ENCODE assay signal across 18 mouse cellular contexts in genomic region chr1:181862676-181863374, GRCm38 (mm10). TPM values are rescaled to one million over a fixed set of nuclear protein-coding genes. Genes with fewer than 3 reads are reported as not detected.
A peak's percentile ranks its signal among the peaks of the same experiment; 100 is the strongest.
DNase-seq lines count a peak whose midpoint lies in the region; ATAC-seq and TF ChIP-seq lines count a peak whose summit lies in the region.
"Had no signal": no experiment of that assay in that cellular context is flagged by ENCODE, and none has a peak within 500 bp of the region (broad histone marks: within the 10 kb centered on the region; RNA-seq: fewer than 3 reads in every experiment).

No protein-coding gene starts in this region.

- DNase-seq in kidney, adult 18-20 months = peak; percentile 33
- DNase-seq in Patski (ENCODE audit: low read depth, low spot score) = no peak
- peak; percentile 27 to 40 for DNase-seq in kidney, postnatal 4 days
- no peak for DNase-seq in cerebellum, postnatal 4 days (ENCODE audit: low spot score in 2 of 2)
- no peak for DNase-seq in liver, postnatal 0 days
- DNase-seq: cerebellum, postnatal 14 days; gastrocnemius, adult 2 months; liver; lung, adult 18-20 months; lung, postnatal 36 days; retina, postnatal 1 day; right cerebral cortex, postnatal 4 days had no signal

- H3K4me2 ChIP-seq in kidney, embryonic 14.5 days (replicated peaks; ENCODE audit: low read depth, low read length) = no peak overlapping the region
- H3K4me2 ChIP-seq in intestine, embryonic 16.5 days (ENCODE audit: low read depth, low read length) = no peak overlapping the region
- H3K4me2 ChIP-seq in liver, postnatal 0 days (ENCODE audit: low read depth, low read length) = no peak overlapping the region
- no peak overlapping the region for H3K4me2 ChIP-seq in midbrain, embryonic 16.5 days (ENCODE audit: low read length)
- H3K4me2 ChIP-seq: forebrain, embryonic 15.5 days; hindbrain, embryonic 13.5 days had no signal

- no peaks in the 10 kb centered on the region for H3K9me3 ChIP-seq in kidney, embryonic 14.5 days (ENCODE audit: control insufficient read depth, low read length)
- H3K9me3 ChIP-seq in intestine, embryonic 16.5 days (ENCODE audit: control insufficient read depth, low read length) = no peaks in the 10 kb centered on the region
- no peaks in the 10 kb centered on the region for H3K9me3 ChIP-seq in liver, postnatal 0 days (ENCODE audit: low read length)
- no peaks in the 10 kb centered on the region for H3K9me3 ChIP-seq in midbrain, embryonic 16.5 days (replicated peaks; ENCODE audit: control insufficient read depth, low read length, poor library complexity, severe bottlenecking)
- H3K9me3 ChIP-seq: forebrain, embryonic 15.5 days; hindbrain, embryonic 13.5 days had no signal

- H3K4me3 ChIP-seq in kidney, embryonic 14.5 days (ENCODE audit: low read length) = no peak overlapping the region
- H3K4me3 ChIP-seq in intestine, embryonic 16.5 days (ENCODE audit: low read length) = no peak overlapping the region
- no peak overlapping the region for H3K4me3 ChIP-seq in liver, postnatal 0 days (ENCODE audit: low read depth, low read length)
- H3K4me3 ChIP-seq in midbrain, embryonic 16.5 days (ENCODE audit: low read depth, low read length) = no peak overlapping the region
- H3K4me3 ChIP-seq: forebrain, embryonic 15.5 days; gastrocnemius, adult 2 months; hindbrain, embryonic 13.5 days; myocyte had no signal

- CTCF ChIA-PET in Patski (lab: Charles Lee) = interaction anchor here (0.9 to 1.0 kb wide), 2 partner anchors 12 to 19 kb away, joined by 3 read pairs; partner anchors contain the start of gene Lbr

- in situ Hi-C loops in Patski (cut with MboI; ENCODE audit: low pct_unique_long_range_greater_than_20kb) = no loop called here

- POLR2A ChIA-PET in Patski (lab: Charles Lee) = no interaction called here

- WGBS in kidney, embryonic 14.5 days = 49% methylated on average over 16 of the region's 16 CpGs
- 49% methylated on average over 16 of the region's 16 CpGs for WGBS in intestine, embryonic 16.5 days
- WGBS in liver, postnatal 0 days (ENCODE audit: insufficient replicate concordance) = 70% methylated on average over 16 of the region's 16 CpGs
- 45% methylated on average over 16 of the region's 16 CpGs for WGBS in midbrain, embryonic 16.5 days

- H3K27me3 ChIP-seq in kidney, embryonic 14.5 days (ENCODE audit: control insufficient read depth, insufficient read depth, low read length) = no peaks in the 10 kb centered on the region
- H3K27me3 ChIP-seq in Patski = no peaks in the 10 kb centered on the region
- no peaks in the 10 kb centered on the region for H3K27me3 ChIP-seq in intestine, embryonic 16.5 days (replicated peaks; ENCODE audit: control insufficient read depth, insufficient read depth, low read length)
- H3K27me3 ChIP-seq in liver, postnatal 0 days (ENCODE audit: insufficient read depth, low read length) = no peaks in the 10 kb centered on the region
- no peaks in the 10 kb centered on the region for H3K27me3 ChIP-seq in midbrain, embryonic 16.5 days (ENCODE audit: control insufficient read depth, insufficient read depth, low read depth, low read length)
- H3K27me3 ChIP-seq: forebrain, embryonic 15.5 days had no signal

- ATAC-seq in kidney, embryonic 14.5 days (ENCODE audit: low FRiP score, low TSS enrichment) = no peak
- peak; percentile 39 for ATAC-seq in Patski
- peak; percentile 46 for ATAC-seq in intestine, embryonic 16.5 days
- no peak for ATAC-seq in liver, postnatal 0 days
- no peak for ATAC-seq in midbrain, embryonic 16.5 days
- ATAC-seq: forebrain, embryonic 15.5 days had no signal

- H3K4me1 ChIP-seq in kidney, embryonic 14.5 days (ENCODE audit: control insufficient read depth, insufficient read depth, low read length) = peaks cover 5% of the 10 kb centered on the region; the same call in 1 of the 2 replicates
- H3K4me1 ChIP-seq in intestine, embryonic 16.5 days (ENCODE audit: control insufficient read depth, insufficient read depth, low read length) = peaks cover 29% of the 10 kb centered on the region
- H3K4me1 ChIP-seq in liver, postnatal 0 days (ENCODE audit: insufficient read depth) = peaks cover 30% of the 10 kb centered on the region
- no peaks in the 10 kb centered on the region for H3K4me1 ChIP-seq in midbrain, embryonic 16.5 days (ENCODE audit: control insufficient read depth, insufficient read depth, low read length)
- H3K4me1 ChIP-seq: forebrain, embryonic 15.5 days had no signal

- H3K27ac ChIP-seq in kidney, embryonic 14.5 days (ENCODE audit: low read depth, low read length) = no peak overlapping the region
- H3K27ac ChIP-seq in intestine, embryonic 16.5 days (ENCODE audit: low read length) = peak overlapping the region; percentile 75
- no peak overlapping the region for H3K27ac ChIP-seq in liver, postnatal 0 days (ENCODE audit: low read depth)
- H3K27ac ChIP-seq in midbrain, embryonic 16.5 days (ENCODE audit: low read length) = no peak overlapping the region
- H3K27ac ChIP-seq: forebrain, embryonic 15.5 days; gastrocnemius, adult 2 months; hindbrain, embryonic 13.5 days had no signal

- no peak for TF ChIP-seq EP300 in liver, postnatal 0 days (IDR thresholded peaks at IDR 0.05; ENCODE audit: low read depth)

- no peaks in the 10 kb centered on the region for H3K36me3 ChIP-seq in kidney, embryonic 14.5 days (ENCODE audit: control insufficient read depth, insufficient read depth, low read length)
- H3K36me3 ChIP-seq in intestine, embryonic 16.5 days (ENCODE audit: control insufficient read depth, insufficient read depth, low read length) = no peaks in the 10 kb centered on the region
- no peaks in the 10 kb centered on the region for H3K36me3 ChIP-seq in liver, postnatal 0 days (replicated peaks; ENCODE audit: insufficient read depth, low read length)
- H3K36me3 ChIP-seq in midbrain, embryonic 16.5 days (ENCODE audit: control insufficient read depth, insufficient read depth, low read length) = no peaks in the 10 kb centered on the region
- H3K36me3 ChIP-seq: forebrain, embryonic 15.5 days; hindbrain, embryonic 13.5 days had no signal

- H3K9ac ChIP-seq in kidney, embryonic 14.5 days (ENCODE audit: low read depth, low read length) = no peak overlapping the region
- H3K9ac ChIP-seq in intestine, embryonic 16.5 days (ENCODE audit: low read depth, low read length) = no peak overlapping the region
- H3K9ac ChIP-seq in liver, postnatal 0 days (replicated peaks) = no peak overlapping the region
- H3K9ac ChIP-seq in midbrain, embryonic 16.5 days (ENCODE audit: low read depth, low read length) = no peak overlapping the region
- H3K9ac ChIP-seq: forebrain, embryonic 15.5 days; hindbrain, embryonic 13.5 days had no signal

- TF ChIP-seq CTCF in Patski (IDR thresholded peaks at IDR 0.05) = no peak
- no peak for TF ChIP-seq CTCF in liver, postnatal 0 days (IDR thresholded peaks at IDR 0.05; ENCODE audit: low read depth)

RNA-seq across cellular contexts. Expression of gene Lbr, which starts 20.0 kb away (rescaled TPM):
- 92.2 and 129 TPM in 2 replicates for polyA plus RNA-seq in kidney, embryonic 14.5 days (2014; fragmentation: Nextera tagmentation; extraction: Ambion mirVana)
- 34.0 TPM for polyA plus RNA-seq in Patski (2021)
- polyA plus RNA-seq in intestine, embryonic 16.5 days (2015; fragmentation: Nextera tagmentation; extraction: Ambion mirVana) = 123 and 130 TPM in 2 replicates
- polyA plus RNA-seq in liver, postnatal 0 days (2015; fragmentation: Nextera tagmentation; extraction: Ambion mirVana) = 107 and 119 TPM in 2 replicates
- 27.8 and 30.6 TPM in 2 replicates for polyA plus RNA-seq in midbrain, embryonic 16.5 days (2015; fragmentation: Nextera tagmentation; extraction: Ambion mirVana)

Comparison
In these comparisons a context has a peak if more than half of its experiments do, and no peak if none do; other contexts are left out.
1. DNase-seq: peak in kidney, adult 18-20 months (single experiment) and kidney, postnatal 4 days (2 of 2); none in Patski (single experiment), cerebellum, postnatal 4 days (0 of 2) and liver, postnatal 0 days (single experiment).
2. ATAC-seq: peak in Patski (single experiment) and intestine, embryonic 16.5 days (single experiment); none in kidney, embryonic 14.5 days (single experiment), liver, postnatal 0 days (single experiment) and midbrain, embryonic 16.5 days (single experiment).